Mouse (Mus musculus) kidney, postnatal 0 days (tissue): Measurements from ENCODE around the gene C1ql4. TPM values are rescaled to one million over a fixed set of nuclear protein-coding genes. Genes with fewer than 3 reads are reported as not detected.
"Not testable (repeated sequence)": the region's sequence is repeated elsewhere in the genome, so short reads cannot be mapped to it uniquely, and the experiment has no call there.

Source experiments
- ATAC-seq: fragments of 200-750 bp; cut with Nextera tagmentation; replicated peaks from 2 replicates; pipeline ENCODE4 v1.8.0; 2017; ENCODE audit warnings: low read depth, moderate number of reproducible peaks, moderate TSS enrichment, moderate library complexity; ENCODE audit not compliant: low FRiP score
- DNase-seq: peaks from one replicate; pipeline ENCODE4 v3.0.0-alpha.2; 2016; ENCODE audit warnings: low spot score
- H3K27ac ChIP-seq: fragments of 300-500 bp; sonication (generic); 2 replicates; pipeline ENCODE4 v1.5.1; 2014; ENCODE audit warnings: mild to moderate bottlenecking
- H3K27me3 ChIP-seq: fragments of 300-500 bp; sonication (generic); 2 replicates; pipeline ENCODE4 v1.6.1; 2014; ENCODE audit warnings: low read length, mixed read lengths; ENCODE audit not compliant: insufficient read depth
- H3K36me3 ChIP-seq: fragments of 300-500 bp; sonication (generic); 2 replicates; pipeline ENCODE4 v1.6.1; 2014; ENCODE audit warnings: low read length, mixed read lengths; ENCODE audit not compliant: insufficient read depth
- H3K4me1 ChIP-seq: fragments of 300-500 bp; sonication (generic); replicated peaks from 2 replicates; pipeline ENCODE4 v1.6.1; 2014; ENCODE audit warnings: antibody characterized with exemption, low read length, mixed read lengths; ENCODE audit not compliant: insufficient read depth
- H3K4me2 ChIP-seq: fragments of 300-500 bp; sonication (generic); 2 replicates; pipeline ENCODE4 v1.6.1; 2014; ENCODE audit warnings: mild to moderate bottlenecking, low read length, moderate library complexity, mixed read lengths
- H3K4me3 ChIP-seq: fragments of 300-500 bp; sonication (generic); replicated peaks from 2 replicates; pipeline ENCODE4 v1.5.1; 2014; ENCODE audit warnings: low read depth, low read length
- H3K9ac ChIP-seq: fragments of 300-500 bp; sonication (generic); 2 replicates; pipeline ENCODE4 v1.6.1; 2014; ENCODE audit warnings: low read depth, low read length
- H3K9me3 ChIP-seq: fragments of 300-500 bp; sonication (generic); replicated peaks from 2 replicates; pipeline ENCODE4 v1.6.1; 2016; ENCODE audit warnings: low read length, inconsistent platforms, mixed read lengths
- CTCF ChIP-seq: IDR thresholded peaks from 2 replicates; pipeline ENCODE4 v1.5.1; 2016; ENCODE audit warnings: antibody characterized with exemption, low read depth, mild to moderate bottlenecking, moderate library complexity
- WGBS: fragments of 180-500 bp; shearing (Covaris S2); extraction: QIAGEN DNeasy Blood & Tissue Kit; methylation state at CpG from one replicate; pipeline ENCODE4 v1.1.7; 2014; 5-methylcytosine and 5-hydroxymethylcytosine counted together
- polyA plus RNA-seq: library from polyadenylated mRNA; unstranded; fragments of >200 nt; fragmentation: Nextera tagmentation; extraction: Ambion mirVana; gene quantifications from 2 replicates; pipeline ENCODE4 v1.2.1, GENCODE M21; 2015

Gene C1ql4
- polyA plus RNA-seq, 1 experiment from 2014 or later: 1.3 TPM

GRCm38 (mm10) chr15:99049473-99050253 is 38.0 kb downstream of the C1ql4 start:
- Histone ChIP-seq H3K9me3 (no peaks in the 10 kb centered on the region), H3K27ac (no peak overlapping the region), H3K36me3 (no peaks in the 10 kb centered on the region), H3K4me2 (no peak overlapping the region), H3K9ac (no peak overlapping the region), H3K4me3 (no peak overlapping the region), H3K4me1 (peaks cover 6% of the 10 kb centered on the region; the same call in 1 of the 2 replicates), H3K27me3 (peaks cover 7% of the 10 kb centered on the region)
- 31% methylated on average over 13 of the region's 13 CpGs for WGBS
- no peak for ATAC-seq
- TF ChIP-seq CTCF: peak; percentile 84
- DNase-seq: peak; percentile 83

GRCm38 (mm10) chr15:99045734-99046133 is 41.9 kb downstream of the C1ql4 start:
- not testable (repeated sequence) for H3K4me3 ChIP-seq, H3K4me2 ChIP-seq, H3K9ac ChIP-seq, H3K27ac ChIP-seq, H3K36me3 ChIP-seq, H3K27me3 ChIP-seq, ATAC-seq, H3K9me3 ChIP-seq, H3K4me1 ChIP-seq, DNase-seq
- 85% methylated on average over 6 of the region's 6 CpGs for WGBS

- 52% methylated on average over 3 of the region's 3 CpGs for WGBS
- H3K27me3 ChIP-seq: no peaks in the 10 kb centered on the region
- ATAC-seq: 0 out of 2 replicates have a peak, but pooled peaks have one; percentile 26
- H3K27ac ChIP-seq: no peak overlapping the region
- no peaks in the 10 kb centered on the region for H3K9me3 ChIP-seq
- no peak overlapping the region for H3K9ac ChIP-seq
- no peak overlapping the region for H3K4me2 ChIP-seq
- H3K4me3 ChIP-seq: no peak overlapping the region
- DNase-seq: no peak
- 0 out of 2 replicates have a peak, but pooled peaks cover 7% of the 10 kb centered on the region for H3K4me1 ChIP-seq
- no peaks in the 10 kb centered on the region for H3K36me3 ChIP-seq
- no peak for TF ChIP-seq CTCF
Observed at GRCm38 (mm10) chr15:99044854-99045253, 42.8 kb downstream of the C1ql4 start.

- ATAC-seq: no peak
- WGBS: 81% methylated on average over 5 of the region's 5 CpGs
- no peak for DNase-seq
Observed at GRCm38 (mm10) chr15:99042334-99042733, 45.3 kb downstream of the C1ql4 start.

GRCm38 (mm10) chr15:99040920-99041856 is 46.4 kb downstream of the C1ql4 start:
- Histone ChIP-seq H3K27ac (peak overlapping the region; percentile 50), H3K9me3 (no peaks in the 10 kb centered on the region), H3K27me3 (no peaks in the 10 kb centered on the region), H3K4me2 (peak overlapping the region; percentile 29), H3K36me3 (0 out of 2 replicates have a peak, but pooled peaks cover 10% of the 10 kb centered on the region), H3K9ac (no peak overlapping the region), H3K4me1 (0 out of 2 replicates have a peak, but pooled peaks cover 7% of the 10 kb centered on the region), H3K4me3 (no peak overlapping the region)
- DNase-seq (no peak), ATAC-seq (no peak)
- TF ChIP-seq CTCF: no peak
- WGBS: 26% methylated on average over 21 of the region's 21 CpGs

More at GRCm38 (mm10) chr15:99042334-99042733, 45.3 kb downstream of the C1ql4 start:
- 0 out of 2 replicates have a peak, but pooled peaks cover 7% of the 10 kb centered on the region for H3K4me1 ChIP-seq
- 0 out of 2 replicates have a peak, but pooled peaks cover 4% of the 10 kb centered on the region for H3K36me3 ChIP-seq
- H3K27me3 ChIP-seq: no peaks in the 10 kb centered on the region
- H3K4me3 ChIP-seq: no peak overlapping the region
- no peak for TF ChIP-seq CTCF
- no peak overlapping the region for H3K4me2 ChIP-seq
- no peak overlapping the region for H3K9ac ChIP-seq
- no peaks in the 10 kb centered on the region for H3K9me3 ChIP-seq
- H3K27ac ChIP-seq: no peak overlapping the region
